29 mouse cellular contexts compared by ENCODE assay signal in genomic region chr14:48504566-48504950, GRCm38 (mm10). TPM values are rescaled to one million over a fixed set of nuclear protein-coding genes. Genes with fewer than 3 reads are reported as not detected.
DNase-seq lines count a peak whose midpoint lies in the region; ATAC-seq and TF ChIP-seq lines count a peak whose summit lies in the region.
"Had no signal": no experiment of that assay in that cellular context is flagged by ENCODE, and none has a peak within 500 bp of the region (broad histone marks: within the 10 kb centered on the region; RNA-seq: fewer than 3 reads in every experiment).

No protein-coding gene starts in this region.

- H3K36me3 ChIP-seq in forebrain, embryonic 10.5 days (replicated peaks), result peaks cover 16% of the 10 kb centered on the region
- H3K36me3 ChIP-seq in forebrain, postnatal 0 days (ENCODE audit: insufficient read depth), result peaks cover 8% of the 10 kb centered on the region; the same call in 1 of the 2 replicates
- no peaks in the 10 kb centered on the region; the same call in 1 of the 2 replicates for H3K36me3 ChIP-seq in hindbrain, embryonic 14.5 days (replicated peaks; ENCODE audit: control insufficient read depth, insufficient read depth)
- no peaks in the 10 kb centered on the region for H3K36me3 ChIP-seq in hindbrain, embryonic 11.5 days (ENCODE audit: control insufficient read depth, insufficient read depth, low read length)
- H3K36me3 ChIP-seq in midbrain, embryonic 12.5 days, result peaks cover 5% of the 10 kb centered on the region; the same call in 1 of the 2 replicates
- no peaks in the 10 kb centered on the region for H3K36me3 ChIP-seq in midbrain, embryonic 15.5 days (replicated peaks)

- H3K9me3 ChIP-seq in forebrain, embryonic 10.5 days, result no peaks in the 10 kb centered on the region
- no peaks in the 10 kb centered on the region for H3K9me3 ChIP-seq in forebrain, postnatal 0 days (ENCODE audit: low read length)
- no peaks in the 10 kb centered on the region for H3K9me3 ChIP-seq in hindbrain, embryonic 14.5 days (ENCODE audit: control insufficient read depth, low read length)
- no peaks in the 10 kb centered on the region for H3K9me3 ChIP-seq in hindbrain, embryonic 11.5 days (ENCODE audit: control insufficient read depth, low read length)
- H3K9me3 ChIP-seq in midbrain, embryonic 12.5 days, result no peaks in the 10 kb centered on the region
- H3K9me3 ChIP-seq in midbrain, embryonic 15.5 days, result no peaks in the 10 kb centered on the region
- H3K9me3 ChIP-seq: embryonic facial prominence, embryonic 10.5 days; embryonic facial prominence, embryonic 15.5 days; kidney, embryonic 15.5 days; limb, embryonic 12.5 days; liver, embryonic 15.5 days had no signal

- ATAC-seq in forebrain, postnatal 0 days, result no peak
- ATAC-seq in hindbrain, embryonic 14.5 days (ENCODE audit: low FRiP score), result no peak
- no peak for ATAC-seq in hindbrain, embryonic 11.5 days (ENCODE audit: low FRiP score)
- no peak for ATAC-seq in midbrain, embryonic 12.5 days (ENCODE audit: low FRiP score, low read depth)
- no peak for ATAC-seq in midbrain, embryonic 15.5 days (replicated peaks)
- ATAC-seq: activated CD4-positive, CD25-positive, alpha-beta regulatory T cell, adult 4 months had no signal

- H3K27ac ChIP-seq in forebrain, embryonic 10.5 days, result peak overlapping the region; percentile 72
- no peak overlapping the region for H3K27ac ChIP-seq in forebrain, postnatal 0 days (ENCODE audit: low read depth, low read length)
- no peak overlapping the region for H3K27ac ChIP-seq in hindbrain, embryonic 14.5 days
- no peak overlapping the region for H3K27ac ChIP-seq in hindbrain, embryonic 11.5 days (ENCODE audit: low read depth, low read length)
- H3K27ac ChIP-seq in midbrain, embryonic 12.5 days (replicated peaks), result no peak overlapping the region
- no peak overlapping the region for H3K27ac ChIP-seq in midbrain, embryonic 15.5 days
- H3K27ac ChIP-seq: embryonic facial prominence, embryonic 15.5 days; kidney, embryonic 15.5 days; left cerebral cortex, adult 2 months; limb, embryonic 12.5 days; liver, embryonic 15.5 days had no signal

- no peak for TF ChIP-seq CTCF in forebrain, postnatal 0 days (IDR thresholded peaks at IDR 0.05; ENCODE audit: low read depth)

- DNase-seq in forebrain, embryonic 10.5 days (ENCODE audit: extremely low spot score, low spot score), result no peak
- DNase-seq in forebrain, postnatal 0 days, result no peak
- no peak for DNase-seq in hindbrain, embryonic 14.5 days (ENCODE audit: low spot score)
- no peak for DNase-seq in hindbrain, embryonic 11.5 days (ENCODE audit: low spot score)
- peak; percentile 34 for DNase-seq in ZHBTc4 (ENCODE audit: low read depth, low spot score)
- no peak for DNase-seq in gastrocnemius, postnatal 10 days
- DNase-seq: adrenal gland, adult 2 months; cerebellum, adult 2 months; cerebellum, postnatal 25 days; gastrocnemius, postnatal 25 days; heart, adult 18-20 months; heart, postnatal 4 days; kidney, adult 18-20 months; kidney, postnatal 25 days; lung, embryonic 14.5 days; lung, postnatal 14 days; right cerebral cortex, adult 18-20 months; spleen, adult 18-20 months; thymus, postnatal 25 days had no signal

- H3K27me3 ChIP-seq in forebrain, embryonic 10.5 days (ENCODE audit: poor library complexity, severe bottlenecking), result peaks cover 82% of the 10 kb centered on the region
- H3K27me3 ChIP-seq in forebrain, postnatal 0 days (ENCODE audit: insufficient read depth, low read length), result no peaks in the 10 kb centered on the region
- peaks cover 10% of the 10 kb centered on the region for H3K27me3 ChIP-seq in hindbrain, embryonic 14.5 days (ENCODE audit: control insufficient read depth, insufficient read depth, low read length)
- peaks cover 14% of the 10 kb centered on the region for H3K27me3 ChIP-seq in hindbrain, embryonic 11.5 days (ENCODE audit: control insufficient read depth, insufficient read depth, low read length)
- H3K27me3 ChIP-seq in midbrain, embryonic 12.5 days, result peaks cover 34% of the 10 kb centered on the region
- peaks cover 16% of the 10 kb centered on the region for H3K27me3 ChIP-seq in midbrain, embryonic 15.5 days (replicated peaks)
- H3K27me3 ChIP-seq: CH12.LX; embryonic facial prominence, embryonic 15.5 days; kidney, embryonic 15.5 days; limb, embryonic 12.5 days; liver, embryonic 15.5 days had no signal

- no peak overlapping the region for H3K9ac ChIP-seq in forebrain, postnatal 0 days
- H3K9ac ChIP-seq in hindbrain, embryonic 14.5 days, result no peak overlapping the region
- H3K9ac ChIP-seq in hindbrain, embryonic 11.5 days (ENCODE audit: low read depth, low read length), result no peak overlapping the region
- 0 out of 2 replicates have a peak overlapping the region, but pooled peaks have one; percentile 46 for H3K9ac ChIP-seq in midbrain, embryonic 12.5 days (replicated peaks)
- no peak overlapping the region for H3K9ac ChIP-seq in midbrain, embryonic 15.5 days
- H3K9ac ChIP-seq: embryonic facial prominence, embryonic 15.5 days; kidney, embryonic 15.5 days; limb, embryonic 12.5 days; liver, embryonic 15.5 days; lung, embryonic 14.5 days had no signal

- peaks cover 15% of the 10 kb centered on the region for H3K4me1 ChIP-seq in forebrain, embryonic 10.5 days
- no peaks in the 10 kb centered on the region for H3K4me1 ChIP-seq in forebrain, postnatal 0 days (ENCODE audit: insufficient read depth)
- H3K4me1 ChIP-seq in hindbrain, embryonic 14.5 days (replicated peaks; ENCODE audit: control insufficient read depth, insufficient read depth, low read length), result no peaks in the 10 kb centered on the region
- H3K4me1 ChIP-seq in hindbrain, embryonic 11.5 days (replicated peaks; ENCODE audit: control insufficient read depth, insufficient read depth, low read length), result no peaks in the 10 kb centered on the region
- peaks cover 18% of the 10 kb centered on the region for H3K4me1 ChIP-seq in midbrain, embryonic 12.5 days
- H3K4me1 ChIP-seq in midbrain, embryonic 15.5 days, result peaks cover 6% of the 10 kb centered on the region
- H3K4me1 ChIP-seq: embryonic facial prominence, embryonic 15.5 days; kidney, embryonic 15.5 days; liver, embryonic 15.5 days had no signal

- peak overlapping the region; percentile 23; the same call in 1 of the 2 replicates for H3K4me3 ChIP-seq in forebrain, embryonic 10.5 days
- H3K4me3 ChIP-seq in forebrain, postnatal 0 days (ENCODE audit: low read depth, low read length), result no peak overlapping the region
- no peak overlapping the region for H3K4me3 ChIP-seq in hindbrain, embryonic 14.5 days (replicated peaks; ENCODE audit: low read length)
- H3K4me3 ChIP-seq in hindbrain, embryonic 11.5 days (ENCODE audit: low read depth, low read length), result no peak overlapping the region
- no peak overlapping the region for H3K4me3 ChIP-seq in midbrain, embryonic 12.5 days
- H3K4me3 ChIP-seq in midbrain, embryonic 15.5 days, result no peak overlapping the region
- H3K4me3 ChIP-seq: embryonic facial prominence, embryonic 15.5 days; kidney, embryonic 15.5 days; left cerebral cortex, adult 2 months; limb, embryonic 12.5 days; liver, embryonic 15.5 days had no signal

- no peak overlapping the region for H3K4me2 ChIP-seq in forebrain, postnatal 0 days (ENCODE audit: low read depth)
- peak overlapping the region; percentile 19; the same call in 1 of the 2 replicates for H3K4me2 ChIP-seq in hindbrain, embryonic 14.5 days (replicated peaks)
- no peak overlapping the region; the same call in 1 of the 2 replicates for H3K4me2 ChIP-seq in hindbrain, embryonic 11.5 days (replicated peaks; ENCODE audit: low read depth, low read length)
- H3K4me2 ChIP-seq in midbrain, embryonic 12.5 days (replicated peaks), result peak overlapping the region; percentile 41
- no peak overlapping the region for H3K4me2 ChIP-seq in midbrain, embryonic 15.5 days
- H3K4me2 ChIP-seq: embryonic facial prominence, embryonic 15.5 days; kidney, embryonic 15.5 days; limb, embryonic 12.5 days; liver, embryonic 15.5 days; lung, embryonic 14.5 days had no signal

- WGBS in forebrain, embryonic 10.5 days, result 17% methylated on average over 9 of the region's 9 CpGs
- WGBS in forebrain, postnatal 0 days, result 25% methylated on average over 9 of the region's 9 CpGs
- 16% methylated on average over 9 of the region's 9 CpGs for WGBS in hindbrain, embryonic 14.5 days
- WGBS in hindbrain, embryonic 11.5 days, result 22% methylated on average over 9 of the region's 9 CpGs
- WGBS in midbrain, embryonic 12.5 days, result 11% methylated on average over 9 of the region's 9 CpGs
- WGBS in midbrain, embryonic 15.5 days, result 16% methylated on average over 9 of the region's 9 CpGs

RNA-seq across cellular contexts. Expression of gene Tmem260, which starts 58.6 kb away (rescaled TPM):
- 18.5 and 18.7 TPM in 2 replicates for polyA plus RNA-seq in forebrain, embryonic 10.5 days (2016; fragmentation: Nextera tagmentation; extraction: Ambion mirVana)
- total RNA-seq in forebrain, postnatal 0 days (2014; rRNA removed), result 10.2 and 20.6 TPM in 2 replicates
- polyA plus RNA-seq in forebrain, postnatal 0 days (2015; fragmentation: Nextera tagmentation; extraction: Ambion mirVana), result 7.0 and 10.0 TPM in 2 replicates
- 20.4 TPM in 2 replicates for polyA plus RNA-seq in hindbrain, embryonic 14.5 days (2014; fragmentation: Nextera tagmentation; extraction: Ambion mirVana)
- polyA plus RNA-seq in hindbrain, embryonic 11.5 days (2014; fragmentation: Nextera tagmentation; extraction: Ambion mirVana), result 23.3 and 24.6 TPM in 2 replicates
- polyA plus RNA-seq in midbrain, embryonic 12.5 days (2016; fragmentation: Nextera tagmentation; extraction: Ambion mirVana), result 29.1 and 30.4 TPM in 2 replicates
- polyA plus RNA-seq in midbrain, embryonic 15.5 days (2015; fragmentation: Nextera tagmentation; extraction: Ambion mirVana), result 17.7 and 20.1 TPM in 2 replicates
- total RNA-seq in gastrocnemius, postnatal 10 days (2021), result 10 to 100 TPM in 1 of 2 experiments, 1 to 10 TPM in 1; 9.4 to 12.9 TPM

Comparison
In these comparisons a context has a peak if more than half of its experiments do, and no peak if none do; other contexts are left out.
1. H3K4me2 ChIP-seq: peak in hindbrain, embryonic 14.5 days (single experiment) and midbrain, embryonic 12.5 days (single experiment); none in forebrain, postnatal 0 days (single experiment), hindbrain, embryonic 11.5 days (single experiment) and midbrain, embryonic 15.5 days (single experiment).